Mouse (Mus musculus) ES-Bruce4 (cell line): ENCODE measurements around the gene Lrch1.

ENCODE experiments used
- EP300 ChIP-seq: IDR thresholded peaks from 2 replicates; pipeline ENCODE4 v1.6.1; 2011; ENCODE audit warnings: low read depth, low read length; ENCODE audit not compliant: insufficient read depth
- POLR2A ChIP-seq: IDR thresholded peaks from one replicate; pipeline ENCODE4 v1.8.1; 2011; ENCODE audit warnings: low read length; ENCODE audit not compliant: insufficient read depth

DNA sequence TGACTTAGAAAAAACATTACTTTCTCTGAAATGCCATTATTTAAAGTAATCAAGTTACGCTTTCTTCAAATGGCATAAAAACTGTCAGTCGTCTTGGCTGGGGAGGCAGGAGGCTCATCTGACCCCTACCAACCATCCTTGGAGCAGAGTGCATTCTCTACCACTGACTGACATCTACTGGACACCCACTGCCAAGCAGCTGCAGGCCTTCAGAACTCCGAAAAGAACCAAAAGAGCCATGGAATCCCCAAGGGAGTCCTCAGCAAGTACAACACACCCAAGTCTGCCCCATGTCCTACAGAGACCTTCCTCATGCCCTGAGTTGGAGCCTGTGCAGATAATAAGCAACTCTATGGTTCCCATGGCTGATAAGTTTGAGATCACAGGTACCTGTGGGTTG lies 224.1 kb downstream of the Lrch1 start:
- no peak for TF ChIP-seq POLR2A
- no peak for TF ChIP-seq EP300
